Mouse (Mus musculus) gastrocnemius, postnatal 10 days (tissue): ENCODE measurements at regions not wholly inside any gene's neighbourhood (a gene's known extent, or its start where the extent isn't known, plus 50 kb on each side); places are given as distances from the start of the nearest gene placed in this dataset.
A peak's percentile ranks its signal among the peaks of the same experiment; 100 is the strongest.

Experiments
- DNase-seq: peaks from one replicate; pipeline ENCODE4 v3.0.0; 2021; ENCODE audit warnings: mixed read lengths

DNA sequence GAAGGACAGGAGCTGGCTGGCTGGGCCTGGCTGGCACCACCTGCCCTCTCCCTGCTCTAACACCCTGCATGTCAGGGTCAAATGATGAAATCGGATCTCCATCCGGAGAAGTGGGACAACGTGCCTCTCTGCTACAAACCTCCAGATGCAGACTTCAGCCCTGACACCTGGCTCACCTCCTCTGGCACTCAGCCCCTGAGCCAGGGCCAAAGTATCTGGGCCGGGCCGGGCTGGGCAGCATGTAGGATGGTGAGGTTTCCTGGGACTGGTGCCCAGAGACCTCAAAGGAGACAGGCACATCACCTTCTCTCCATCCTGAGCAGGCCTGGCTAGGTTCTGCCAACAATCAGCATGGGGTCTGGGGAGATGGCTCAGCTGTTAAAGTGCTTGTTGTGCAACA is 113.5 kb downstream of the Tfcp2l1 start:
- peak; percentile 13 for DNase-seq

DNA sequence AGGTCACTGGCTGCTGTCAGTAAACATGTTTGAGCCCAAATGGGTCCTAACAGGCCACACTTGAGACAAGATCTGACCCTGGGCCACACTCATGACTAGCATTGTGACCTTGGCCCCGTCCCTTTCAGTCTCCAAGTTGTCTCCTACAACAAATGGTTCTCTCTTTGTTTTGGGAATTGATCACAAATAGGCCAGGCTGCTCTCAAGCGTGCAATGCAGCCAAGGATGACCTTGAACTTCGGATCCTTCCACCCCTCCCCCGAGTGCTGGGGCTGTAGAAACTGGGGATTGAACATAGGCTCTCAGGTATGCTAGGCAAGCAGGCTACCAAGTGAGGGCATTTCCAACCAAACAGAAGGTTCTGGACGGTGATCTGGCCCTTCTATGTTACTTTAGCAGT is 120.5 kb downstream of the Tfcp2l1 start:
- no peak for DNase-seq

- no peak for DNase-seq
Measured at GRCm38 (mm10) chr1:118752869-118753268, 125.1 kb downstream of the Tfcp2l1 start.

DNA sequence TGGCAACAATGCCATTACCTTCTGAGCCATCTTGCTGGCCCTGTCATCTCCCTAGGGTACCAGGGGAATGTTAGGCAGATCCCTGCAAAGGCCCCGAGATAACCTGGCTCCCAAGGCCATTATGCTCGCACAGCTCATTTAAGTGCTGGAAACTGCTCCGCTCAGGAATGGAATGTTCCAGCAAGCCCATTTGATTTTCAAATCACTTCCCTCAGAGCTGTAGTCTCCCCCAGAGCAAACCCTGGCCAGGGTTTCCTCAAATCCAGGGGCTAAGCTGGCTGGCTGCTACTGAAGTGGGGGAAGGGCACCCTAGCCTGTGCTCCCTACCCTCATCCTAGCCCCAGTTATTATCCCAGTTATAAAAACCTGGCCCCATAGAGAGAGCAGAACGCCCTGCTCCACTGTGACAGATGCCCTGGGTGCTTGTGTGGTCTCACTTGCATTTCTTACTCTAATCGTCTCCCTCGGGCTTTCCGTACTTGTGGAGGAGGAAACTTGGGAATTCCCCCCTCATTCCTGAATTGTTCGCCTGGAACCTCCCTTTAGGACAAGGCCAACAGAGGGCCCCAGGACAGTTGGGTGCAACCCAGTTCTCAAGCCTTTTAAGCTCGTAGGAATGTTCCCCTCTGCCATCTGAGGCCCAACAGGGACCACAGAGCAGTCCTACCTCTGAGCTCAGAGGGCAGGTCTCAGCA is 128.6 kb downstream of the Tfcp2l1 start:
- no peak for DNase-seq

DNA sequence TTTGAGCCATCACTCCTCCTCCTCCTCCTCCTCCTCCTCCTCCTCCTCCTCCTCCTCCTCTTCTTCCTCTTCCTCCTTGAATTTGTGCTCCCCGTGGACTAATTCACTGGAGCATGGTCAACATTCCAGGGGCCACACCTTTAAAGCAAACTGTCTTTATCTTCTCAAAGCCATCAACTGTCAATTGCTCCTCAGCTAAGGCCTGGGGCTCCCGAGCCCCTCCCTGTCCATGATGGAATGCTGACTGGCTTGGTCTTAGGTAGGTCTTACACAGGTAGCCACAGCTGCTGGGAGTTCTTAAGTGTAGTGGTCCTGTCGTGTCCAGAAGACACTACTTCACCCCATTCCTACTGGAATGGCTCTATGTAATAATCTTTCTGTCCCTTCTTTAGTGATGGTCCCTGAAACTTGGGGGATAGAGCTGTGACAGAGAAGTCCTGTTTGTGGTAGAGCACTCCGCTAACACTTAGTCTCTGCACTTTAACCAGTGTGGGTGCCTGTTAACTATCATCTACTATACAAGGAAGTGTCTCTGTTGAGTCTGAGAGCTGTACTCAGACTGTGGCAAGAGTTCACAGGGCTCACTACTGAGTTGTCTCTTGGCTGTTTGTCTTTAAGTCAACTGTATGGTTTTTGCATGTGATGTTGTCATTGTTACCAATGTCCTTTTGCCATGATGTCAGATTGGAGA is 129.7 kb downstream of the Tfcp2l1 start:
- no peak for DNase-seq

DNA sequence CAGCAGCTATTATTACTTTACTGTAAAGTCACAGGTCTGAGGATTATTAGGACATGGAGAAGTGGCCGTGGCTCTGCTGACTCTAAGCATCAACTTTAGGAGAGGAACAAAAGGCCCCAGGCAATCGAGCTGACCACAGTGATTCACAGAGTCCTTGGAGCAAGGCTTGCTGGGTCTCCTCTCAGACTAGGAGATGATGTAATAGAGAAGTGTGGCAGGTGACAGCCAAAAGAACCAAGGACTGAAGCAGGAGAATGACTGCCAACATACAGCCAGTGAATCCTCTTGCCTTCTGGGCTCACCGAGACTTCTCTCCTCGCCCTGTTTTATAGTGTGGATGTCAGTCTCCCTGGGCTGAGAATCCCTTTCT is 130.3 kb downstream of the Tfcp2l1 start:
- DNase-seq = no peak

GRCm38 (mm10) chr1:118759141-118759932 is 131.6 kb downstream of the Tfcp2l1 start:
- peak; percentile 77 for DNase-seq

DNA sequence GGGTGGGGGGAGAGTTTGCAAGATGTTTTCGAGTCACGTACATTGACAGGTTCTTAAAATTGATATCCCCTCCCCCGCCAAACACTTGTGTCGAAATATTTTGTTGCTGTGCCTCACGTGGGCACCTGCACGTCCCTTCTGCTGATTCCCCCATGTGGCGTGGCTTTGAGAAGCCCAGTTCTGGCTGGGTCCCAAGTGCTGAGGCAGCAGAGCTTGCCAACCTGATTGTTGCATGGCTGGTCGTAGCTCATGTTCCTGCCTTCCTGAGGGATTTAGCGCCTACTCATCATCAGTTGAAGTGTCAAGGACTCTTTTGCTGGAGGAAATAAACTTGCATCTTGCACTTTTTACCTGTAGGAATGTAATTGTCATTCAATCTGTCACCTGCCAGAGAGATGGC is 137.8 kb downstream of the Tfcp2l1 start:
- DNase-seq = no peak

GRCm38 (mm10) chr1:118768831-118769230 is 141.1 kb downstream of the Tfcp2l1 start:
- DNase-seq = no peak

DNA sequence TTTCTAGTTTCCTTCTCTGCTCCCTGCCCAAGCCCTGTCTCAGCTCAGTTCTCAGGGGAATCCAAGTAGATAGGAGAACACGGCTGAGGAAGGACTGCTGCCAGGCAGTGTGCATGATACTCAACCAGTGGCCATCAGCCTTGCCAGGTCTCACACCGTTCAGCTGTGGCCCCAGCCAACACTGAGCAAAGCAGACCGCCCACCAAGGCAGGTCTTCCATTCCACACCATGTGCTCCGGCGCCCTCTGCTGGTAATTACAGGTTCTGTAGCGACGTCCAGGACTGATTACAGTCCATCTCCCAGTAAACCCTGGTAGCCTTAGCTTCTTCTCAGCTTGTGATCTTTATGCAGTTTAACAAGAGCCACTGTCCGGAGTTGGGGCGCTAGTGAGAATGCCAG is 144.5 kb downstream of the Tfcp2l1 start:
- peak; percentile 75 for DNase-seq

- DNase-seq = no peak
Measured at GRCm38 (mm10) chr1:118776594-118777441, 149.1 kb downstream of the Tfcp2l1 start.
